Mouse (Mus musculus) spleen, postnatal 14 days (tissue): Measurements from ENCODE around the gene Ndufv3.
"Not testable (repeated sequence)": the region's sequence is repeated elsewhere in the genome, so short reads cannot be mapped to it uniquely, and the experiment has no call there.

Experiments
- DNase-seq, 2 experiments: peaks; one replicate each; pipeline ENCODE4 v3.0.0; 2021 to 2022; ENCODE audit warnings: low spot score in 2 of 2

The Ndufv3 gene

DNA sequence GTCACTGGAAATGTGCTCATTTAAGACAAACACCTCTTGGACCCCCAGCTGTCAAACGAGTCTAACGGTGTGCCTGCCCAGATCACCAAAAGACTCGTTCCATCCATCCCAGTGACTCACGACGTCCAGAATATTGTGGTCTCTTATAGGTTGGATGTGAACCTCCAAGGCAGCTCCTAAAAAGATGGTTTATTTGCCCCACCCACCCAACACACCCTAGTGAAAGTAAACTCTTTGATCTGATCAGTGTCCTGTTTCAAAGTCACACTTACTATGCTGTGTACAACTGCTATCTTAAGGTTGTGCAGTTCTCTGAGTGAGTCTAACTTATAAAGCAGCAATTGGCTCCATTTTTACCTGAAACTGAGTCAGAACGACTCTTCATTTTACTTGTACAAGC, 7.3 kb upstream of the Ndufv3 start:
- no peak for DNase-seq

DNA sequence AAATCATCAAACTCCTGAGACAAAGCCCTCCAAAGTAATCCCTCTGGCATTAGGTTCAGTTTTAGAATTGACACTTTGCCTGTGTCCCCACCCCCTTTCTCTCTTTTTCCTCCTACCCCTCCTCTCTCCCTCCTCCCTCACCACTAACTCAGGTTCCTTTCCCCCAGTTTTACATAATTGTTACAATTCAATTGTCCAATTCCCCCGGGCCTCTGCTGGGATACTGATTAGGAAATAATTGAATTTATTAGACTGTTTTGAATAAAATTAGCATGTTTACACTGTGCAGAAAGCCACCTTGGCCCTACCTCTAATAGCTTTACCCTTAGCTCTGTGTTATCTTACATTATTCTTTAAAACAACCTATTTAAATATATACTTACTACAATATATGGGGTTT, 5.2 kb upstream of the Ndufv3 start:
- no peak for DNase-seq

DNA sequence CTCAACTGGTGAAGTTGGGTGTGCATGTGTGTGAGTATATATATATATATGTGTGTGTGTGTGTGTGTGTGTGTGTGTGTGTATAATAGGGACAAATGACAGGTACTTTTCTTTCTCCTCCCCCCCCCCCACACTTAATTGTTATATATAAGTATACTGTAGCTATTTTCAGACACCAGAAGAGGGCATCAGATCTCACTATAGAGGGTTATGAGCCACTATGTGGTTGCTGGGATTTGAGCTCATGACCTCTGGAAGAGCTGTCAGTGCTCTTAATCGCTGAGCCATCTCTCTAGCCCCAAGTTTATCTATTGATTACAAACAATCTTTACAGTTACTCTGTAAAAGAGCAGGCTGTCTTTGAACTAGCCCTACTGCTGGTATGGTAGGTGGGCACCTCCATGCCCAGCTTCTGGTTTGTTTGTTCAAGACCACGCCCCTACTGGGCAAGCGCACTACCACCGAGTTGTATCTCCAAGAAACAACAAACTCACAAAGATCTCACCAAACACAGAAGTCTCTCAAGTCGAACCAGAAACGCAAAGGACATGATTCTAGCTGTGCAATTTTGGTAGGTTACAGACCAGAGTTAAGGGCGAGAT, 470 bp upstream of the Ndufv3 start:
- no peak for DNase-seq

DNA sequence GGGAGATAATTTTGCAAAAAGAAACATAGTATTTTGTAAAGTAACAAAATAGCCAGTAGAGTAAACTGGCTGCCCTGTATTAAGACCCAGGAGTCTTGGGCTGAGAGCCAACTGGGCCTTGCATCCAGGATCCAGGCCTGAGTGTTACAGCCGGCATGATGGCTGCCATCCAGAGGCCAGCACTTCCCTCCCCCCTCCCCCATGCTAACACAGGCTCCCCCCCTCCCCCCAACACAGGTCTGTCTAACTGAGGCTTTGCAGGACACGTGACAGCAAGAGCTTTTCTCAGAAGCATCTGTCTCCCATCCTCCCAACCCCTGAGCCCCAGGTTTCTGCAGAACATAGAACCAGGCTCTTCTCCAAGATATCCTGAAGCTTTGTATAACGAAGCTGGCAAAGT, 980 bp downstream of the Ndufv3 start:
- no peak for DNase-seq

DNA sequence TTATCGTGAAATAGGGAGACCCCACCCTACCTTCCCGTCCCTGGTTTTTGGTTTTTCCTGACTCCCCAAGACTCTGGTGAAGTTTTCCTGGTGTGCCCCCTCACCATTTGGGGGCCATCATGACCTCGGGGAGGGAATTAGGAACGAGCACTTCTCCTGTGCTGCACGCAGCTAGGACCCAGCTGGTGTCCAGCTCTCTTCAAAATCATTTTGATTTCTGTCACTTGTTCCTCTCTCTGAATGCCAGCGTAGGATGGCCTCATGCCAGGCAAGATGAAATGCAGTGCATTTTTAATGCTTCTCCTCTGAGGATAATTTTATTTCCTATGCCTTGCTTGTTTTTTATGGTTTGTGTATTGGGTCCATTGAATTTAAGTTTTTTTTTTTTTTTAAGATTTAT, 2.0 kb downstream of the Ndufv3 start:
- DNase-seq, result no peak

DNA sequence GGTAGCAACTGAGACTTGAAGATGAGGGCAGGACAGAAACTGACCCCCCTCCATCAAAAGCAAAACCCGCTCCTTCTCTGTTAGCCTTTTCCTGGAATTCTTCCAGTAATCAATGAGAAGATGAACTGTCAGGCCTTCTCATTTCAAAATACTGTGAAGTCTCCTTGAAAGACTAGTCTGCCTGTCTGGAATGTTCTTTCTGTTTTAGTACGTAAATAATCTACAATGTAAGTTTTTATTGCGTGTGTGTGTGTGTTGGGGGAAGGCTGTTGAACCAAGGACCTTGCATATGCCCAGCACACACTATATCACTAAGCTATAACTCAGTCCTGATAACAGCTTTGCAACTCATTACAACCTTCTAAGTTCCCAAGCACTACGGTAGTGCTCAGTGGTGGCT, 5.2 kb downstream of the Ndufv3 start:
- DNase-seq, result no peak

DNA sequence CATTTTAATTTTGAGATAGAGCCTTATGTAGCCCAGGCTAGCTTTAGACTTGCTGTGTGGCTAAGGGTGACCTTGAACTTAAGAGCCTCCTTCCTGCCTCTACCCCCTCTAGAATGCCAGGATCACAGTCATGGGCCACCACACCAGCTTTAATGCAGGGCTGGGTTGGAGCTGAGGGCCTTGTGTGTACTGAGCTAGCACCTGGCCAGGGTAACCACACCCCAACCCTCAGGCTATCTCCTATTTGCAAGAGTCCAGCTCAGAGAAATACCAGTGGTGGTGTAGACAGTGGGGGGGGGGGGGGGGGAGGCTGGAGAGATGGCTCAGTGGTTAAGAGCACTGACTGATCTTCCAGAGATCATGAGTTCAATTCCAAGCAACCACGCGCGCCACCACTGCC, 5.9 kb downstream of the Ndufv3 start:
- no peak for DNase-seq

DNA sequence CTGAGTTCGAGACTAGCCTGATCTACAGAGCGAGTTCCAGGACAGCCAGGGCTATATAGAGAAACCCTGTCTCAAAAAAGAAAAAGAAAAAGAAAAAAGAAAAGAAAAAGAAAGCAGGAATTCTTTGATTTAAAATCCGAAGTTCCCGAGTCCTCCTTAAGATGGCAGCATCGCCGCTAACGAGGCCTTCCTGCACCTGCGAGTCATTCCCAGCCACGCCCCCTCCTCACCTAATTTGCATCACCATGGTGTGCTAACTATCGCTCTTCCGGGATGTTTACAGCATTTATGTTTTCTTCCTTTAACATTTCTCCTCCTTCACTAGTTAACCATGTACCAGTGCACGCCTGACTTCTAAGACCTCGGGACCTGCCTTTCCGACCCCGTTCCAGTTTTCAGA, 9.4 kb downstream of the Ndufv3 start:
- no peak for DNase-seq

DNA sequence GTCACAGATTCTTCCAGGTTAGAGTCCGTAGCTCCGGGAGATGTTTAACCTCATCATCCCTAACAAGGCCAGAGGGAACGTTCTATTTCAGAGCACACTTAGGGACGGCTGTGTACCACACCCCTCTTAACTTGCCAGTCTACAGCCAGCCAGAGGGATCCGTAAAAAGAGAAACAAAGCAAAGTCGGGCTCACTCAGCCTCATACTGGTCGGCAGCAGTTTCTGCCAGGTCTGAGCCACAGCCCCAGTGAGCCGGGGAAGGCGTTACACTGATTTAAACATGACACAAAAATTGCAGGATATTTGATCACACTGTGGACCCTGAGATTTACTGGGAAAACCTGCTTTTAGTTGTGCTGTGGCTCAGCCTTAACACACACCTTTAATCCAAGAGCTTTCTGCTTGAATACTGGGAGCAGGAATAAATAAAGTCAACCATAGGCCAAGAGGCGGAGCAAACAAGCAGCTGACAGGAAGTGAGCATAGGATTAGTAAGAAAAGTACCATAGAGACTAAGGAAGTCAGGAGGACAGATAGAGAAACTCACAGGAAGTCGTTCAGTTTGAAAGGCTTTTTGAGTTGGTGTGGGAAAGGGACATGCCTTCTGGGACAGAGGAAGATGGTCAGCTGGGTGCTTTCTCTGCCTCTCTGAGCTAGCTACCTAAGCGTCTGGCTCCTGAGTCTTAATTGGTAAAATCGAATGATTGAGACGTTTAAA, 11.7 kb downstream of the Ndufv3 start:
- no peak for DNase-seq

DNA sequence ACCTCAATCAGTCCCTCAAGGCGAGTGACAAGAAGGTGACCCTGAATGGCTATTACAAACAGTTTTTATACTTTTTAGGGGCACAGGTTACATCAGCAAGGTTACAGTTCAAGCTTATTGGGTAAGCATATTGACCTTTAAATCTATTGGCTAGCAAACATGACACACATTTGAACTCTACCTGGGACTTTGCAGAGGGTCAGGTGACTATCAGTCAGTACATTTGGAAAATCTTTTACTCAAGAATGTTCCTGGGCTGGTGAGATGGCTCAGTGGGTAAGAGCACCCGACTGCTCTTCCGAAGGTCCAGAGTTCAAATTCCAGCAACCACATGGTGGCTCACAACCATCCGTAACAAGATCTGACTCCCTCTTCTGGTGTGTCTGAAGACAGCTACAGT, 12.4 kb downstream of the Ndufv3 start:
- not testable (repeated sequence) for DNase-seq

DNA sequence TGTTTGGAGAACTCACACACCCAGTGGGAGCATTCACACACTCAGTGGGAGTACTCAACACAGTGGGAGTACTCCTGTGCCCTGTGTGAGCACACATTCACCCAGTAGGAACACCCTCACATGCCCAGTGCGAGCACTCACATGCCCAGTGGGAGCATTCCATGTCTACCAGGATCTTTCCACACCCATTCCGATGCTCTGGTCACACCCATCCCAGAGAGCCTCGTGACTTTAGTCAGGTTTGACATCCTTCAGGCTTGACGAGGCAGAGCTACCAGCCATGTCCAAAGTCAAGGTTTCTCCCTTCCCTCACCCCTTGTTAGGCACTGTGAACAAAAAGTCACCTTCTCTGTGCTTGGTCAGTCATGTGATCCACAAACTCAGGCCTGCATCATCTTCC, 15.4 kb downstream of the Ndufv3 start:
- DNase-seq, result no peak

DNA sequence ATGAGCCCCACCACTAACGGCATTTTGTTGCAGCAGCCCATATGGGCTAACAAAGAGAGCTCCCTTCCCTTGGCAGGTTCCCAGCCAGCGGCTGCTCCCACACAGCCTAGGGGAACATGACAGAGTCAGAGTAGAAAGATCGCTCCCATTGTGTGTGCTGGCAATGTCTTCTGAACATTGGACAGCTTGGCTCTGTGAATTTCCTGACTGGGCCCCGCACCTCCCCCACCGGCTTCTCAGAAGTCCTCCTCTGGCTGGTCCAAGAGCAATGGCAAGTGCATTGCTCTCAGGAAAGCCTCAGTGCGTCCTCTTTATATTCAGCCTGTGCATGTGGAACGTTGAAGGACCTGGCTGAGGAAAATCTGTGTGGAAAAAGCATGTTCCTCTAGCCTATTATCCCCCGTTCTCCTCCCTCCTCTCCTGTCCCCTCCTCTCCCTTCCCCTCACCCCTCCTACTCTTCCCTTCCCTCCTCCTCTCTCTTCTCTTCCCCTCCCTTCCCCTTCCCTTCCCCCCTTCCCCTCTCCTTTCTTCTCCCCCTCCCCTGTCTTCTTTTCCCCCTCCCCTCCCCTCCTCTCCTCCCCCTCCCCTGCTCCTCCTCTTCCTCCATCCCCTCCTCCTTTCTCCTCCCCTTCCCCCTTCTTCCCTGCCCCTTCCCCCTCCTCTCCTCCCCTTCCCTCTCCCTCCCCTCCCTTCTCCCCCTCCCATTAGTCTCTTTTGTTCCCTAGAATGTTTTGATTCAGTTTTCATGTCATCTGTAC, 16.1 kb downstream of the Ndufv3 start:
- no peak for DNase-seq

DNA sequence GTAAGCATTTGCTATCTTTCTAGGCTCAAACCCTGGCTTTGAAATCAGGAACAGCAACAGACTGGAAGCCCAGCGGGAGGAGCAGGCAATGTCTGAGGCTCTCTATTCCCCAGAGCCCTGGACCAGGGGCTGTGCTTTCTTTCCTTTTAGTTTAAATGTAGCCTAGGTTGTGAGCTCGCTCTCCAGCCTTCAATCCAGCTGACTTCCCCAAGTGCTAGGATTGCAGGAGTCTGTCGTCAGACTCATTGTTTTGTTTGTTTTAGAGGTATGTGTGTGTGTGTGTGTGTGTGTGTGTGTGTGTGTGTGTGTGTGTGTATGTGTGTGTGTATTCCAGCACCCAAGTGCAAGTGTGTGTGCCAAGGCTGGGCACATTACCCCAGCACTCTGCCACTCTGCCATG, 20.2 kb downstream of the Ndufv3 start:
- DNase-seq, result no peak

DNA sequence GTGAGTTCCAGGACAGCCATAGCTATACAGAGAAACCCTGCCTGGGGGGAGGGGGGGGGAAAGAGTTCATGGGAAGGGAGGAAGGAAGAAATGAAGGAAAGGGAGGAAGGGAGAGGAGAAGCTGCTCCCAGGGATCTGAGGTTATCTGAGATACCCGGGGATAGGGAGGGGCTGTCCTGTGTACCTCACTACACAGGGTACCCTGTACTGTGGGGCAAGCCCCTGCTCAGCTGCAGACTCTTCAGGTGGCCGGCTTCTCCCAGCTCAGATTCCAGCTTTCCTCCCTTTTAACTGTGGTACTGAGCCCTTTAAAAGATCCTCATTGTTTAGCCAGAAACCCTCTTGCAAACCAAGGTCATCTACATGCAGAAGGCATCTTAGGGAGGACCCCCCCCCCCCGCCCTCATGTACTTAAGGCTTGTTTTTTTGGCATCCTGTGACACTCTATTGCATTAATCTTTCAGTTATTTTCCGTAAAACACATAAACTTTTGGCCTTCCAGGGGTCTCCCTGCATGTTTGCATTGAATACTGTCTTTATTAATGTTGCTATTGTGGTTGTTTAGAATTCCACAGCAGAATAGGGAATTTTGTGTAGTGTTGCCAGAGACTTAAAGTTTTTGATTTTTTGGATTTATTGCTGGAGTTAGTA, 21.0 kb downstream of the Ndufv3 start:
- DNase-seq, result no peak

DNA sequence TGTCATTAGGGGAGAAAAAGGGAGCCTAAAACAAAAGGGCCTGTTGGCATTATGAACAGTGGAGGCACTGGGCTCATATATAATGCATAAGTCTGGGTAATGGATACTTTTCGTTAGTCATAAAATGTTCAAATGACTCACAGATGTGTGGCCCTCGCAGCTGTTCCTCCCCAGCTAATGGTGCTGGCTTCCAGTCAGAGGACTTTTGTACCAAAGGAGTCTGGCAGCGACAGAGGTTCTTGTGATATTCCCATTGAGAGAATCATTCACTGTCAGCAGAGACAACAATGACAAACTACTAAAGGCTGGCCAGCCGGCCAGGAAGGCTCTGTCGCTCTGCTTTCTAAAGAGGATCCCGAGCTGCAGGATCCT, 21.5 kb downstream of the Ndufv3 start:
- DNase-seq, result no peak

DNA sequence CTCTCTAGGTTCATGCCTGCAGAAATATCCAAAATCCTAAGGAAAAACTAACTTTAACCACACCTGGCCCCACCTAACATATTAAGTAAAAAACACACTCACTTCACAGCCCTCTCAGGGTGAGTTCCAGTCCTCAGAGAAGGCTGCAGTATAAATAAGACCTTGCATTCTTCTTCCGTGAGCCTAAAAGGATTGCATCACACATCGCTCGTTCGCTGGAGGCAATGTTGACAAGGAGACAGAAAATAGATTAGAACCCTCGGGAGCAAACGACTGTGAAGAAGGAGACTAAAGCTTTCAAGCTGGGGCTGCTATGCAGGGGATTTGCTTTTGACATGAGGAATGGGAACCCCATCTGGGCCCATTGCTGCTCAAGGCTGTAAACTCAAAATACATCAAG, 23.7 kb downstream of the Ndufv3 start:
- no peak for DNase-seq

DNA sequence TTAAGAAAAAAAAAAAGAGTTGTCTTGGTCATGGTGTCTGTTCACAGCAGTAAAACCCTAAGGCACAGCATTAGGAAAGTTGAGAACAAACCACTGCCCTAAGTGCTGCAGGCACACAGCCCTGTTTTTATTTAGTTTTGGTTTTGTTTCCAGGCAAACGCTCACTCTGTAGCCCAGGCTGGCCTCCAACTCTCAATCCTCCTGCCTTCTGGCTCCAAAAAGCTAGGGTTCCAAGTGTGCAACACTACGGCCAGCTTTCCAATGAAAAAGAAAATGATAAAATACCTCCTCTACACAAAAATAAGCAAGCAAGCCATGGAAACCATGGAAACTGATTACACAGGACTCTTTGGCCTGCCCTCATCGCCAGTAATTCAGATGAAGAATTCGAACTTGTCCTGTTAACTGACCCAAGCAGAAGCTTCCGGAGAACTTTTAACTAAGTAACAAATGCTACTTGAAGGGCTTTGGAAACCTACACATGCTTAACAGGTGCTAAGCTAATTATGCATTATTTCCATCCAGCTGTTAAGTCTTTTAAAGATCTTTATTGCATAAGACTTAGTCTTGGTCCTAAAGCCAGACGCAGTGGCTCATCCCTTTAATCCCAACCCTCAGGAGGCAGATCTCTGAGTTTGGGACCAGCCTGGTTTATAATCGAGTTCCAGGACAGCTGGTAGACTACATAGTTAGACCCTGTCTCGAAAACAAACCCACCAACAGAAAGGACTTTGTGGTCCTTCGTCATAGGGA, 26.7 kb downstream of the Ndufv3 start:
- no peak for DNase-seq

DNA sequence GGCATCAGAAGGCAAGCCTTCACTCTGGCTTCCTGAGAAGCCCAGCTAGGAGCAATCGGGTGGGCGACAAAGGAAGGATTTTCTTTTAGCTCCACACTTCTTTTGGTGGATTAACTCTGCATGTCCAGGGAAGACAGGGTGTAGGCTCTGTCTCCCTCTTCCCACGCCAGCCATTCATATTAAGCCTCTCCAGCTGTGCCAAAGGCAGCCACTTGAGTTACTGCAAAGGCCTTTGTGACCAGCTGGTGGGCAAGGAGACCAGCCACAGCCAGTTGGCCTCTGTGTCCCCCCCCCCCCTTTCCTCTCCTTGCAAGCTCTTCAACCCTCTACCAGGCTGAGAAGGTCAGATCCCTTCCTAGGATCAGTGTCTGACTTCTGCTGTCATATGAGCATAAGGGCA, 28.1 kb downstream of the Ndufv3 start:
- DNase-seq, result no peak

DNA sequence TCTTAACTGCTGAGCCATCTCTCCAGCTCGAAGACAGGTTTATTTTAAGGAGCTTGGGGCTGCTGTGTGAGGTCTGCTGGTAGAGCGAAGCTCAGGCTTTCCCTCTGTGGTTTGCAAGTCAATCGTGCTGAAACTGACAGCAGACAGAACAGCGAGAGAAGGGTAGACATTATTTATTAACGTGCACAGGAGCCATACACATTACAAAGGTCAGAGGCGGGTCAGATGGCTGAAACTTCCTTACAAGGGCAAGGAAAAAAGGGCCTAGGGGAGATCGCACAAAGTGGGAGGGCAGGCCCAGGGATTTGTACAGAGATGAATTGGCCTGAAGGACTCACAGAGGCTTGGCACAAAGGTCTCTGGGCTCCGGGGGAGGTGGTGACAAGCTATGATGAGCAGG, 29.5 kb downstream of the Ndufv3 start:
- DNase-seq, result no peak

DNA sequence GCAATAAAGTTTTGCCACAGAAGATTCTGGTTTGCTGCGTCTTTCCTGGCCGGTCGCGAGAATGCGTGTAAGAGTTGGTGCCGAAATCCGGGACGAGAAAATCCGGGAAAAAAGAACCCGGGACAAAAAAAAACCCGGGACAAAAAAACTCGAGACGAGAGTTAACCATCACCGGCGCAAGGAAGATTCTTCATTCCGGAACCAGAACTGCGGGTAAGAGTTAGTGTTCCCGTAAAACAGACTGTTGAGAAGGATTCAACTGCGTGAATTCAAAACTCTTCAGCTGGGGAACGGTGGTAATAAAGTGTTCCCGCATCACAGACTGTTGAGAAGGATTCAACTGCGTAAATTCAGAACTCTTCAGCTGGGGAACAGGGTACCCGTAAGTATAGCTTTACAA, 32.7 kb downstream of the Ndufv3 start:
- not testable (repeated sequence) for DNase-seq

DNA sequence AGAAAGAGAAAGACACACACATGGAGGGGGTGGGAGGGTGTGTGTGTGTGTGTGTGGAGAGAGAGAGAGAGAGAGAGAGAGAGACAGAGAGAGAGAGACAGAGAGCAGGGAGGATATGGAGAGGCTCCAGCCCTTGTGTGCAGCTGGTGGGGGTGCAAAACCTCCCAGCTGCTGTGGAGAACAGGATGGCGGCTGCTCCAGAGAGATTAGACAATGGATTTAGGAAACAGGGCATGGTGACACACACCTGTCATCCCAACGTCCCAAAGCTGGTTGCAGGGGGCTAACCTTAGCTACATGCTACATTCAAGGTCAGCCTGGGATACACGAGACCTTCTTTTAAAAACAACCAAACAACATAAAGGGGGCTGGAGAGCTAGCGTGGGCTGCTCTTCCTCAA, 36.3 kb downstream of the Ndufv3 start:
- no peak for DNase-seq
